Mouse (Mus musculus) erythroblast, embryonic 14.5 days (primary cell): ENCODE results near the gene Coro1a. TPM values are rescaled to one million over a fixed set of nuclear protein-coding genes. Genes with fewer than 3 reads are reported as not detected.
"Not testable (repeated sequence)": the region's sequence is repeated elsewhere in the genome, so short reads cannot be mapped to it uniquely, and the experiment has no call there.

Experiments
- H3K27me3 ChIP-seq: 2 replicates; pipeline ENCODE4 v1.6.1; 2012; ENCODE audit warnings: inconsistent platforms; ENCODE audit not compliant: control insufficient read depth
- H3K36me3 ChIP-seq: 2 replicates; pipeline ENCODE4 v1.6.1; 2012; ENCODE audit warnings: mild to moderate bottlenecking, inconsistent platforms; ENCODE audit not compliant: control insufficient read depth
- H3K4me1 ChIP-seq: 2 replicates; pipeline ENCODE4 v1.6.1; 2012; ENCODE audit warnings: inconsistent platforms; ENCODE audit not compliant: control insufficient read depth
- H3K4me3 ChIP-seq: replicated peaks from 2 replicates; pipeline ENCODE3; 2012; ENCODE audit warnings: moderate library complexity, mild to moderate bottlenecking, inconsistent platforms
- H3K9me3 ChIP-seq: 2 replicates; pipeline ENCODE4 v1.6.1; 2012; ENCODE audit warnings: low read length, inconsistent platforms, mixed read lengths; ENCODE audit not compliant: control insufficient read depth
- GATA1 ChIP-seq: IDR thresholded peaks from 2 replicates; pipeline ENCODE4 v1.6.1; 2012; ENCODE audit warnings: low read length, inconsistent platforms, mixed read lengths
- TAL1 ChIP-seq: IDR thresholded peaks from 3 replicates; pipeline ENCODE4 v1.6.1; 2012; ENCODE audit warnings: low read length, inconsistent platforms, mixed read lengths
- polyA plus RNA-seq: library from polyadenylated mRNA; stranded (reverse); fragments of >175 nt; gene quantifications from 2 replicates; pipeline ENCODE4 v1.2.3, GENCODE M21; 2012

The Coro1a gene
- polyA plus RNA-seq, 1 experiment: 1.5 TPM

DNA sequence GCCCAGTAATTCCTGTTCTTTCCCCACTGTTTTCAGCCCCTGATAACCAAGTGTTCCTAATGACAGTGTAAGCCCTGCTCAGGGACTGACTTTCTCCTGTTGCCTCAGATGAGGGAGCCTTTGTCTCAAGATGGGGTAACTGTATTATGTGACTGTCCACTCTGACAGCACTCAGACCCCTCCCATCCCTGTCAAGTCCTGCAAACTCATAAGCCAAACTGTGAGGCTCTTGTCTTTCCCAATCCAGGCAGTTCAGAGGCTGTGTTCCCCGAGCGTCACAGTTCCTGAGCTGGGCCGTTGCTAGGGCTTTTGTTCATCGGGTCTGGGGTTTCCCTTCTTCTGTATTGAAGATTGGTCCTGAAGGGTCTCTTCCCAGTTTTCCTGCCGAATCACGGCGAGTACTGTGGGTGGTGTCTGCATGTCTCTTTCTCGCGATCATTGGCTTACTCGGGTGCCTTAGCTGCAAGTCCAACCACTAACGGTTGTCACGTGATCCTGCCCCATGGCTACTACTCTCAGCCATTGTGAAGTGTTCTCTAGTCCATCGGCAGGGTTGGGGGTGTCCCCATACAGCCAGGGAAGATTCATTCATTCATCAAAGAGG lies 32.6 kb upstream of the Coro1a start:
- H3K4me1 ChIP-seq: no peaks in the 10 kb centered on the region
- no peaks in the 10 kb centered on the region for H3K9me3 ChIP-seq
- H3K4me3 ChIP-seq: no peak overlapping the region
- no peaks in the 10 kb centered on the region for H3K27me3 ChIP-seq
- H3K36me3 ChIP-seq: no peaks in the 10 kb centered on the region
- TF ChIP-seq TAL1: no peak
- no peak for TF ChIP-seq GATA1

DNA sequence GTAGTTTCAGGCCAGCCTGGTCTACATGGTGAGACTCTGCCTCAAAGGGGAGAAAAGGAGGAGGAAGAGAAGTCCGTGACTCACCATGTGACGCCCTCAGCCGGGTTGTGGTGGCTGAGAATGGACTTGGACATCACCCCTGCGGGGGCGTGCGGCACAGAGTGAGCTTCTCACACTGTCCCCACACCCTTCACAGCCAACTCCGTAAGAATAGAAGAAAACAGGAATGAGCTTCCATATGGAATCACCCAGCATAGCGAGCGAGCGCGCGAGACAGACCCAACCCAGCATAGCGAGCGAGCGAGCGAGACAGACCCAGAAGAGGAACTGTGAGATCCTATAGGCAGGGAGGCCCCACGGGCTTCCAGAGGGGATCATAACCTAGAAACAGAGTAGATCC lies 32.0 kb upstream of the Coro1a start:
- Histone ChIP-seq H3K4me1 (no peaks in the 10 kb centered on the region), H3K4me3 (no peak overlapping the region), H3K9me3 (no peaks in the 10 kb centered on the region), H3K27me3 (no peaks in the 10 kb centered on the region), H3K36me3 (no peaks in the 10 kb centered on the region)
- TF ChIP-seq GATA1 (no peak), TAL1 (no peak)

DNA sequence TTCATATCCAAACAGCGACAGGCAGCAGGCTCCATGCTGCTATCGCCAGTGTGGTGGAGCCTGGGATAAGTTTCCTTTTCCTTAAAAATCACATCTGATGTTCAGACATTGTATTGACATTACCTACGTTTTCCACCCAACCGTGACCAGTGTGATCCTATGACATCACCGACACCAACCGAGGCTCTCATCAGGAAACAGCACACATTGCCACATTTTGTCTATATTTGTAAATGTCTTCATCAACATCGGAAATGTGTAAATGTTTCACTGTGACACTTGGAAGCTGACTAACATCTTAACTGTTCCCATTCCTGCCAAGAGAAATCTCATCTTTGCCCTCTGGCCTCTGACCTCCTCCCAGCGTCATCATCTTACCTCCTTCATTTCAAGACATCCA lies 28.5 kb upstream of the Coro1a start:
- H3K36me3 ChIP-seq: no peaks in the 10 kb centered on the region
- H3K27me3 ChIP-seq: no peaks in the 10 kb centered on the region
- H3K9me3 ChIP-seq: no peaks in the 10 kb centered on the region
- no peaks in the 10 kb centered on the region for H3K4me1 ChIP-seq
- TF ChIP-seq TAL1 (no peak), GATA1 (no peak)
- H3K4me3 ChIP-seq: no peak overlapping the region

DNA sequence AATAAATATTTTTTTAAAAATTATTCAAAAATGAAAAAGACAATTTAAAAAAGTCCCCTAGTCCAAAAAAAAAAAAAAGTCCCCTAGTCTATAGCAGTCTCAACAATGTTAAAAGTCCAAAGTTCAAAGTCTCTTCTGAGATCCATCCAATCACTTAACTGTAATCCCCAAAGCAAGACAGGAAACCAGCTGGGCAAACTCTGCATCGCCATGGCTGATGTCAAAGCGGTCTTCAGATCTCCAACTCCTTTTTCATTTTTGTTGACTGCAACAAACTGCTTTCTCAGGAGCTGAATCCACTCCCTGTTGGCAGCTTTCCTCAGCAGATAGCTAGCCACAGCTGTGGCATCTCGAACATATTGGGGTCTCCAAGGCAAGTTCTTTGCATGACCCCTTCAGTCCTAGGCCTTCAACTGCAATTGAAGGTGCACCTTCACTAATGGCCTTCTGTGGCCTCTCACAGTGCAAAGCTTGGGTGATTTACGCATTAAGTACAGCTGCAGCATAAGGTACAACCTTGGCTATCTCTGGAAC lies 22.7 kb upstream of the Coro1a start:
- H3K9me3 ChIP-seq, H3K4me1 ChIP-seq, H3K36me3 ChIP-seq, H3K4me3 ChIP-seq, H3K27me3 ChIP-seq: not testable (repeated sequence)

DNA sequence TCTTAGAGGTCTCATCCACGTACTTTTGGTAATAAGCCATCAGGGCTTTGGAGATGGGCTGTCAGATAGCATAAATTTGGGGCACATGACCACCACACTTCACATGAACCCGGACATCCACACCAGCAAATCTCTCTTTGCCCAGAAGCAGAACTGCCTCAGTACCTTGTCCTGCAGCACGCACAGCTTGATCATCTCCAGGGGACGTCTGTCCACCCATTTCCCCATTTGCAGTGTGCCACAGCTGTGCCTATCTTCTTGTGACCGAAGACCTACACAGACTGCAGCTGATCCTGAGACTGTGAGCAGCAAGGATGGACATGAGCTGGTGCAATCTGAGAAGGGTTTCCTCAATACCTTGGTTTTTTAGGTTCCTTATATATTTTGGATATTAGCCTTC lies 18.1 kb upstream of the Coro1a start:
- no peak overlapping the region for H3K4me3 ChIP-seq
- TF ChIP-seq GATA1 (no peak), TAL1 (no peak)
- H3K27me3 ChIP-seq: no peaks in the 10 kb centered on the region
- H3K36me3 ChIP-seq: no peaks in the 10 kb centered on the region
- no peaks in the 10 kb centered on the region for H3K4me1 ChIP-seq
- peaks cover 2% of the 10 kb centered on the region; the same call in 1 of the 2 replicates for H3K9me3 ChIP-seq

DNA sequence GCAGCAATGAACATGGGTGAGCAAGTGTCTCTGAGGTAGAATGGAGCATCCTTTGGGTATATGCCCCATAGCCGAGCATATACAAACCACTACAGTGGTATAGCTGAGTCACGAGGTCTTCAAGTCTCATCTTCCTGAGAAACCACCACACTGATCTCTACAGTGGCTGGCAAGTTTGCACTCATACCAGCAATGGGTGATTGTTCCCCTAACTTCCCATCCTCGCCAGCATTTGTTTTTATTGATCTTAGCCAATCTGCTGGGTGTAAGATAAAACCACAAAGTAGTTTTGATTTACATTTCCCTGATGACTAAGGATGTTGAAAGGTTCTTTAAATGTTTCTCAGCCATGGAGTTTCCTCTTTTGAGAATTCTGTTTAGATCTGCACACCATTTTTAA lies 17.5 kb upstream of the Coro1a start:
- TF ChIP-seq TAL1 (no peak), GATA1 (no peak)
- peaks cover 2% of the 10 kb centered on the region; the same call in 1 of the 2 replicates for H3K9me3 ChIP-seq

DNA sequence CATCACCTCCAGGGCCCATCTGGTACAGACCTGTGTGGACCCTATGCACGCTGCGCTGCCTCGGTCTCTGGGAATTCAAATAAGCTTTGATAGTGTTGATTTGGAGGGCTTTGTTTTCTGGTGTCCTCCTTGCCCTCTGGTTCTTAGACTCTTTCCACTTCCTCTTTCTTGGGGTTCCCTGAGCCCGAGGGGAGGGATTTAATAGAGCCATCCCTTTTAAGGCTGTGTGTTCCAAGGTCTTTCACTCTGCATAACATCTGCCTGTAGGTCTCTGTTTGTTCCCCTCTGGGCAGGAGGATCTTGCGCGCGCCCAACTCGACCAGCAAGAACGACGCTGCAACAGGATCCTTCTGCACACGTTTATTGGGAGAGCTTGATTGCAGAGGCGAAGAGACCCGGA lies 14.0 kb upstream of the Coro1a start:
- Histone ChIP-seq H3K36me3 (no peaks in the 10 kb centered on the region), H3K4me1 (no peaks in the 10 kb centered on the region), H3K9me3 (peaks cover 4% of the 10 kb centered on the region), H3K4me3 (no peak overlapping the region), H3K27me3 (no peaks in the 10 kb centered on the region)
- TF ChIP-seq GATA1 (no peak), TAL1 (no peak)

More for the DNA sequence above, 17.5 kb upstream of the Coro1a start:
- Histone ChIP-seq H3K4me3 (no peak overlapping the region), H3K36me3 (no peaks in the 10 kb centered on the region), H3K27me3 (no peaks in the 10 kb centered on the region), H3K4me1 (no peaks in the 10 kb centered on the region)

DNA sequence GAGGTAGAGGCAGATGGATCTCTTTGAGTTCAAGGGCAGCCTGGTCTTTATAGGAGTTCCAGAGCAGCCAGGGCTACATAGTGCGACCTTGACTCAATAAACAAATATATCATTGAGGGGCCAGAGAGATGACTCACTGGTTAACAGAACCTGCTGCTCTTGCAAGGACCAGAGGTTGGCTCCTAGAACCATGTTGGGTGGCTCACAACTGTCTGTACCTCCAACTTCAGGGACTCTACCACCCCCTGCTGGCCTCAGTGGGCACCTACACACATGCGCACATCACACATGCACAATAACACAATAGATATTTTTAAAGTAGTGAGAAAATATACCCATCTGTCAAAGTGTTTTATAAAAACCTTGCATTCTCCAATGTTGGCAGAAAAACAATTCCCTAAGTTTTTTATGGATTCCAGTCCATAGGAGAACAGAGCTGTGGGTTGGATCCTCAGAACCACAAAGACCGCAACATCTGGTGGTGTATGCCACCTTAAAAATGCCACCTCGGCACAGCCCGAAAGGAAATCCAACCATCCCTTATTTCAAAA lies 11.3 kb upstream of the Coro1a start:
- H3K9me3 ChIP-seq: peaks cover 2% of the 10 kb centered on the region
- TF ChIP-seq GATA1: no peak
- TF ChIP-seq TAL1: no peak
- no peaks in the 10 kb centered on the region for H3K36me3 ChIP-seq
- no peak overlapping the region for H3K4me3 ChIP-seq
- no peaks in the 10 kb centered on the region for H3K4me1 ChIP-seq
- H3K27me3 ChIP-seq: no peaks in the 10 kb centered on the region

DNA sequence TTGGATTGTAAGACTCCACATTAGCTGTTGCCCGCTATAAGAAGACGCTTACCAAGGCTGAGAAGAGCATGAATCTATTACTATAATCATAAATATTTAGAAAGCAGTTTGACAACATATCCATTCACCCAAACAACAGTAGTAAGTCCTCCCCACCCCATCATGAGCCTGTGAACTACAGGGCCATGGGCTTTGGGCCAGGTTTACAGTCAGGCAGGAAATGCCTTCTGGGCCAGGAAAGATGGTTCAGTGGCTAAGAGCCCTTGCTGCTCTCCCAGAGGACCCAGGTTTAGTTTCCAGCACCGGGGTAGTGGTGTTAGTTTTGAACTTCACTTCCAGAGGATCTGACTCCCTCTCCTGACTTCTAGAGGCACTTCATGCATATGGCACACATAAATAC lies 10.0 kb upstream of the Coro1a start:
- no peaks in the 10 kb centered on the region for H3K4me1 ChIP-seq
- H3K27me3 ChIP-seq: no peaks in the 10 kb centered on the region
- no peaks in the 10 kb centered on the region for H3K36me3 ChIP-seq
- TF ChIP-seq GATA1 (no peak), TAL1 (no peak)
- no peak overlapping the region for H3K4me3 ChIP-seq
- H3K9me3 ChIP-seq: peaks cover 2% of the 10 kb centered on the region

DNA sequence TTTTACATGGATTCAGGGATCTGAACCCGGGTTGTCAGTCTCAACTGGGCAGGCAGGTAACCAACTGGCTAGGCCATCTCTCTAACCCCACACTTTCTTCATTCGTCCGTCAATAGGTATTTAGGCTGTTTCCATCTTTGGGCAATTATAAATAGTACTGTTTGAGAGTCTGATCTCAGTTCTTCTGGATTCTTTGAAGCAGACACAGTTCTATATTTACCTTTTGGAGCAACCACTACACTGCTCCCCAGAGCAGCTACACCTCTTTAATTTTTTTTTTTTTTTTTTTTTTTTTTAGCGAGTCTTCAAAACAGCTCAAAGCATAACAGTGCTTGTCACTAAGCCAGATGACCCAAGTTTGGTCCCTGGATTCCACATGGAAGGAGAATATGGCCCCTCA lies 8.1 kb upstream of the Coro1a start:
- Histone ChIP-seq H3K4me1 (no peaks in the 10 kb centered on the region), H3K36me3 (no peaks in the 10 kb centered on the region), H3K9me3 (peaks cover 2% of the 10 kb centered on the region), H3K4me3 (no peak overlapping the region), H3K27me3 (no peaks in the 10 kb centered on the region)
- TF ChIP-seq GATA1: no peak
- no peak for TF ChIP-seq TAL1
